Mouse (Mus musculus): ENCODE data around the gene Cnga3.

Gene Cnga3

DNA sequence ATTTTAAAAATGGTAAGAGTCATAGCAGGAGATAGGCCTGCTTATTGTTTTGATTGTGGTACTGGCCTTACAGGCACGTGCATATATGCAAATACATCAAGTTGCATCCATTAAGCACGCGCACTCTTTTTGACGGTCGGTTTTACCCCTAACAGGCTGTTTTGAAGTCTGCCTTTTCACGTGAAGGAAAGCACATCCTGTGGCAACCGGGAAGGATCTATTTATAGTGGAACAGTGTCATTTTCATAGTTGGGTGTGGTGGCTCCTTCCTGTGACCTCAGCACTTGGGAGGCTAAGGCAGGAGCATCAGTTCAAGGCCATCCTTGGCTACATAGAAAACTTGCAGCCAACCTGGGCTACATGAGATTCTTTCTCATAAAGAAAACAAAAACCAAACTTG is 72.3 kb downstream of the Cnga3 start:
- no peak for DNase-seq (ENCODE audit: low spot score in 2 of 2)

DNA sequence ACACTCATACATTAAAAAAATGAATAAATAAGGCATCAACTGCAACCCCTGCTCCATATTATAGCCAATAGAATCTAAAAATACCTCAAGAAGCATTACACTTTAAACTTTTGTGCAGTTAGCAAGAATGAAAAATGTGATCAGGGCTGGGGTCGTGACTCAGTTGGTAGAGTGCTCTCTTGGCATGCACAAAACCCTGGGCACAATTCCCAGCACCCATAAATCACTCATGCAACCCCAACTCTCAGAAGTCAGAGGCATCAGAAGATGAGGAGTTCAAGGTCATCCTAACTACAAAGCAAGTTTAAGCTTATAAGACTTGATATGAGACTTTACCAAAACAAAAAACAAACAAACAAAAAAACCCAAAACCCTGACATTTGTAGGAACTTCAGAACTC is 73.5 kb downstream of the Cnga3 start:
- DNase-seq (ENCODE audit: low spot score in 2 of 2) = no peak

DNA sequence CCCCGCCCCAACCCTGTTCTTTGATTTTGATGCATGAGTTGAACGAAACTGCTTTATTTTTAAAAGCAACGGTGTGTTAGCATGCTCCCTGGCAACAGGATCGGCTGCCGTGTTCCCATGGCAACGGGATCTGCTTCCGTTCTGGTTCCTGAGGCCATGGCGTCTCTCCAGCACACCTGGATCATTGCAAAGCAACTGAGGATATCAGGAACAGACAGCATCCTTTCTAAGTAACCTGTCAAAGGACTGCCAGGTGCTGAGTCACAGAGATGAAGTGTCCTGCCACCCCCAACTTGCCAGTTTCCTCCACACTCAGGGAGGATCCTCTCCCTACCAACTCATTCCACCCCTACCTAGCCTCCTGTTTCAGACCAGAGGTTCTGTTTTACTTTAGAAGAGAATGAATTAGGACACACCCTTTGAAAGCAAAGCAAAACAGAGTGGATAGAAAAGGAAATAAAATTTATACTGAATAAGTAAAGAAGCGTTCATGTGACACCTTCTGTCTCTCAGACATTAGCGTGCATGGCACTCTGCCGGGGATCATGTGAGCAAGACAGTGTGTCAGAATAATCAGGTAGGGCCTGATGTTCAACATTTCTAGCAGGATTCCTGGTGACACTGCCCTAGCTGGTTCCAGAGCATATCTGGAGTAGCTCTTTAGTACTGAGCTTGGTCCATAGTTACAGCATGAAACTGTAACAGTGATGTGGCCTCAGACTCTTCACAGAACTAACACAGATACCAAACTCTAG is 74.1 kb downstream of the Cnga3 start:
- peak in 1 of 2 experiments; percentile 32 for DNase-seq (ENCODE audit: low spot score in 2 of 2)

DNA sequence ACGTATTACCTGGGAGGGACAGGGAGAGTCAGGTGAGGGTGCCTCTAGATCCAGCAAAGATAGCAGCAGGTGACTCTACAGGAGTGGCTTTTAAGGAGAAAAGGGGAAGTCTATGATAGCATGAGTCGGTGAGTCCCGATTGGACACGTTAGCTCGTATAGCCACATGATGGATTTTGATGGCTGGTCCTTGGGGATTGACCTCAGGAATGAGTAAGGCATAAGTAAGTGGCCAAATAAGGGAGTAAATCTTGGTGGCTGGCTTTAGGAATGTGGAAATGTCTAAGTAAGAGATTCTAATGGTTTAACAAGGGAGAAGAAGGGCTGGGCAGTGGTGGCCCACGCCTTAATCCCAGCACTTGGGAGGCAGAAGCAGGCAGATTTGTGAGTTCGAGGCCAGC is 74.7 kb downstream of the Cnga3 start:
- no peak for DNase-seq (ENCODE audit: low spot score in 2 of 2)

DNA sequence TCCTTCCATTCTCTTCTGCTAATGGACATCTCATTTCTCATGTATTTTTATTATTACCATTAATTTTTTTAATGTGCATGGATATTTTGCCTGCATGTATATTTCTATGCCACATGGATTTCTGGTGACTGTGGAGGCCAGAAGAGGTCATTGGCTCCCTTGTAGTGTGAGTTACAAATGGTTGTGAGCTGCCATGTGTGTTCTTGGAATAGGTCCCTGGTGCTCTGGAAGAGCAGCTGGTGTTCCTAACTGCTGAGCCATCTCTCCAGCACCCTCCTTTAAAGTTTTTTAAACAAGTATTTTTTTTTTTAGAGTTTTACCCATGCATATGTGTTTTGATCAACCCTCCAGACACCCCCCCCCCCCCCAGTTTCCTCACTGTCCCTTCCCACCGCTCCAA is 82.2 kb downstream of the Cnga3 start:
- no peak for DNase-seq (ENCODE audit: low spot score in 2 of 2)

DNA sequence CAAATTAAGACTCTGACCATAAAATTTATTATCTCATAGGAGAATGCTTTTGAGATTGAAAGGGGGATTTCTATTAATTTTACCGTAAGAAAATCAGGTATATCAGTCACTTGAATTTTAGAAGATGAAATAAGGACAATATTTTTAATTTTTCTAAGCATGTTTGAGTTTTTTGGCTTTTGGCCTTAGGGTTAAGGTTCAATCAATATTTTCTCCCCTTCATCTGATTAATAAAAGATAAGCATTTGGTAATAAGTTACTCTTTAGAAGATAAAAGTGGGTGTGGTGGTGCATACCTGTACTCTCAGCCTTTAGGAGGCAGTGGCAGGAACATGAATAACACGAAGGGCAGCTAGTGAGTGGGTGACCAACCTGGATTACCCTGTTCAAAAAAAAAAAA is 84.7 kb downstream of the Cnga3 start:
- no peak for DNase-seq (ENCODE audit: low spot score in 2 of 2)

DNA sequence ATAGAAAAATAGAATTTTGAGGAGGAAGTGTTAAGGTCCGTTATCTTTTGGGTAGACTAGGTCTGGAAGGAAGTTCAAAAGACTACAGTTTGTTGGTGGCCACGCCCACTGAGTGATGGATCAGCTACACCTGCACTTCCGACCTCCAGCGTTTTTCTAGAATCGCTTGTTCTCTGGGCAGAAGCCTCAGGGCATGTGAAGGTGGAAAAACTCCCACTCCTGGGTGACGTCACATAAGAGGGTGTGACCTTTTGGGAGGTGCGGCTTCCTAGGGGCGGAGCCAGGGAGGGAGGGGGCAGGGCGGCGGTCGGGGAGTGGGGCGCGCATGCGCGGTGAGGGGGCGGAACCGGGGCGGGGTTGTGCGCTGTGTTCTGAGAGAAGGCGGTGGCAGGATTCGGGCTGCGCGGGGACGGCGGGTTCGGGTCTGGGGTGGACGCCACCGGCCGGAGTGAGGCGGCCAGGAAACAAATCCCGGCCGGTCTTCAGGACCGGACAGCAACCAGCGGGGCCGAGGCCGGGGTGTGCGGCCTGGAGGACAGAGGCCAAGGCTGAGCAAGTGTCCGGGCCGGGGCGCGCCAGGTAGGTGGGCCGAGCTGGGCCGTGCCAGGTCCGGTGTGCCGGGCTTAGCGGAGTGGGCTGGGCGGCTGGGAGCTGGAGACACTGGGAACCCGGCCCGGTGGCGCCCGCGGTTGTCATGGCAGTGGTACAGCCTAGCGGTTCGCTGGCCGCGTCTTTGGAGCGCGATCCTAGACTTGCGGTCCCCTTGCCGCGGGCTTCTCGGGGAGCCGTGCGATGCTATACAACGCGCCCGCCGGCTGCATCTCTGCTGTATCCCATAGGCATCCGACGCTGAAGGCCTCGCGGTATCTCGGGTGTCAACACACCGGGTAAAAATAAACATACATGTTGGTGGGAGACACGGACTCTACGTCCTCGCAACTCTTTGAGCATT is 85.6 kb downstream of the Cnga3 start, which contains the start of gene Inpp4a:
Inpp4a (plus strand) TSS at position 326 of the 952 bp plus-strand sequence.
- DNase-seq (ENCODE audit: low spot score in 2 of 2) = peak; percentile 77 to 82

DNA sequence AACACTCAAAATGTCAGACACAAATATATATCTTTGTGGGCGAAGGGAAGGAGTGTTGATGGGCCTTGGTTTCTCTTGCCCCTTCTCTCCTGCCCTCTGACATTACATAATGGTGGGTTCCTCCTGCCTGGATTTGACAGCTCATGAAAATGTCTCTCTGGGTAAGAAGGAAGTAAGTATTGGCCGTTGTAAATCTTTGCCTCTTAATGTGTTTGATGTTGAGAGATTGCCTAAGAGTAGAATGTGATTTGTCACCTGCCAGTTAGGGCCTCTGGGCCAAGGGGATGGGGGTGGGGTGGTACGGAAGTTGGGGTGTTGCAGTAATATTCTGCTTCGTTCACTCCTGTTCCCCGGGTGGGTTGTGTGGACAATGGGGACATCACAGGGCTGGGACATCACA is 86.4 kb downstream of the Cnga3 start:
- no peak for DNase-seq (ENCODE audit: low spot score in 2 of 2)

DNA sequence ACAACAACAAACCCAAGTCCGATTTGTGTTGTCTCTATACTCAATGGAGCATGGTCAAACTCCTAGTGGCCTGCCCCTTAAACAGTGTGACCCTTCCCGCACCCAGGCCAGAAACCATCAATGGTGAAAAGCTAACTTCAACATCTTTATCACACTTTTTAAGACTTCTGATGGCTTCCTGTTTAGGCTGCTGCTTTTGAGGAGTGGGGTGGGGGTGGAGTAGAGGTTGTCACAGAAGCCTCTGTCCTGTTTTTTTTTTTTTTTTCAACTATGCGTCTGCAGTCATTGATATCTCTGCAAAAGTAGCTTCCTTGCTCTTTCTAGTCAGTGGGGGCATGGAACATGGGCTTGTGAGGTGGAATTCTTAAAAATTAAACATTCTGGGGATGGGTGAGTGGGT is 88.6 kb downstream of the Cnga3 start:
- DNase-seq (ENCODE audit: low spot score in 2 of 2) = no peak

DNA sequence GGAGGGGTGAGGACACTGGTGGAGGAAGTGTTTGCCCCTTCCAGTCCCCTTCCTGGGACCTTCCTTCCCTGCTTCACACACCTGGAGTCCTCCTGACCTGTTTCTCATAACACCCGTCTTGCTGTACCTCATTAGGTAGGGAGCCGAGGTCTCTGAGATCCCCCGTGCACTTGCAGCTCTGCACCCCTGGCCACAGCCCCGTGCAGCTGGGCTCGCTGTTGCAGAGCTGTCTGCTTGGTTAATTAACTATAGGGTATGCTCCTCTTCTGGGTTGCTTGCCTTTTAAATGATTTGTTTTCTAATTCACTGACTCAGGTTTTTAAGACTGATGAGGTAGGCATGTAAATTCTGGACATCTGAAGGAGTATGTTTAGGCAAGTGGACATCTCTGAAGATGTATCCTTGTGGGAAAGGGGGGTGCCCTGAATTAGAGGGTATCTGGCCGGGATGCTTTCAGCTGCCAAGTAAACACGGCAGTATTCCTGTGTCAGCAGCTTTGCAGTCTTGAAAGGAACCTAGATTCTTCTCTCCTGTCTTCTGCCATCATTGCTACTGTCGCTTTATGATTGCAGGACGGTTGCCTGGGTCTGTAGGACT is 91.6 kb downstream of the Cnga3 start:
- no peak for DNase-seq (ENCODE audit: low spot score in 2 of 2)

DNA sequence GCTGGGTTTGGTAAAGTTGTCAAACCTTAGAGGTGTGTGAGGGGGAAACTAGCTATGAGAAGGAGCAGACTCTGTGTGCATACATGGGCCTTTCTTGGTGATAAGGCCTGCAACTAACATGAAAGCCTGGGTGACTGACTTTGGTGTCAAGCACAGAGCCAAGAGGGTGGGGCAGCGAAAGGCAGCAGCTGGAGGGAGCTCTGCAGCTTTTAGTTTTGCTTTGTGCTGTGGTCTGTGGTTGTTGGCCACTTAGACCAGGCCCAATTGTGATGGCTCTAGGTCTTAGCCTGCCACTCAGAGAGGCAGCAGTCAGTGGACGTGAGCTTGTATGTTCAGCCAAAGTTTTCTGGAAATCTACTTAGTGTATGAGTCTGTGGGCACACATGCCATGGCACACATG is 93.4 kb downstream of the Cnga3 start:
- no peak for DNase-seq (ENCODE audit: low spot score in 2 of 2)

DNA sequence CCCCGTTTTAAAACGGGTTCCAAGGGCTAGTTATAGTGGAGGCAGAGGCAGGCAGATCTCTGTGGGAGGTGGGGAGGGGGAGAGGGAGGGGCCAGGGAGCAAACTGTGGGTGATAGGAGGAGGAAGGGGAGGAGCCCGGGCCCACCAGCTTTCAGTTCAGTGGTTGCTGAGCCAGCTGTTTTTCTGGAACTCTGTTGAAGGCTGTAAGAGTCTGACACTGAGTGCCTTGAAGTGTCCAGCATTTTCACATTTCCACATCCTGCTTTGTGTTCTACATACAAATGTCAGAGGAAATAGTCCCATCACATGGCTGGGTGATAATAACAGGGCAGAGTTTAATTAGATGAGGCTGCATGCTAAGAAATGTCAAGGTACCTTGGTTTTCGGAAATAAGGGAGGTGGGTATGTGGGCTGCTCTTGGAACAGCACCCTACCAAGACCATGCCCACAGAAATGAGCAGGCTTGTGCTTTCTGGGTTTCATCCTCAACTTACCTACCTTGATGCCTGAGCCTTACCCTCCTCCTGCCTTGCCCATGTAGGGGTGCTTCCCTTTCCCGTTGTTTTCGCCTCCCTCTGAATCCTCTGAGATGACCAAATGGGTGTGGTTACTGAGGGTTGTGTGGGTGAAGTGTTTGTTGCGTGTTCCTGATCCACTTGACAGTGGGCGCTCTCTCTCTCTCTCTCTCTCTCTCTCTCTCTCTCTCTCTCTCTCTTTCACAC is 93.9 kb downstream of the Cnga3 start:
- no peak for DNase-seq (ENCODE audit: low spot score in 2 of 2)

DNA sequence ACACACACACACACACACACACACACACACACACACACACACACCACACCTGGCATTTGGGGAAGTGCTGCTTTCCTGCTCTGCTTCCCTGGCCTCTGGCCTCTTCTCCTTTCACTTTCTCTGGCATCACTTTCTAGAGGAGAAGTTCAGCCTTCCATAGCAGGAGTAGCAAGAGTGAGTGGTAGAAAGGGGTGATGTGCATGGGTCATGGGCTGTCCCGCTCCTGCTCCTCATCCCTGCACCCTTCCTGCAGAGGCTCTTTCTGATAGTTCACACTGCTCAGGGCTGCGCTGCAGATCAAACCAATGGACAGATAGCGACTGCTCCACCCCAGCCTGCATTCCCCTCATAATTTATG is 94.5 kb downstream of the Cnga3 start:
- no peak for DNase-seq (ENCODE audit: low spot score in 2 of 2)

DNA sequence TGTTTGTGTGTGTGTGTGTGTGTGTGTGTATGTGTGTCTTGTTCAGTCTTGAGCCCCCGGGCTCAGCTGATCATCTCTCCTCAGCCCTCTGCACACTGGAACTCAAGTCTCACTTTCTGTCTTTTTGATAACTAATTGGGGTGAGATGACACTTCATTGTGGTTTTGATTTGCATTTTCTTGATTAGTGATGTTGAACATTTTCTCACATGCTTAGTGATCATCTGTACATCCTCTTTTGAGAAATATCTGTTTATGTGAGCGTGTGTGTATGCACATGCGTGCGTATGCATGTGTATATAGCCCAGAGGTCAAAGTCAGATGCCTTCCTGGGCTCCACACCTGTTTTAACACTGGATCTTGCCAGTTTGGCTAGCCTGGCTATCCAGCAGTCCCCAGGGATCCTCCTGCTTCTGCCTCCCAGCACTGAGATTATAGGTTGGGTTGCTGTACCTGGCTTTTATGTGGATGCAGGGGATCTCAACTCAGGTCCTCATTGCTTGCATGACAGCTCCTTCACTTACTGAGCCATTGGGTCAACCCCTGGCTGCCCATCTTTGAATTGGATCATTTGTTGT is 95.8 kb downstream of the Cnga3 start:
- no peak for DNase-seq (ENCODE audit: low spot score in 2 of 2)

Measured in frontal cortex, postnatal 25 days (tissue).